Mouse (Mus musculus): ENCODE measurements around the gene Iqcf5. TPM values are rescaled to one million over a fixed set of nuclear protein-coding genes. Genes with fewer than 3 reads are reported as not detected.

Gene Iqcf5
- not detected in 2 replicates for polyA plus RNA-seq (2015; fragmentation: Nextera tagmentation; extraction: Ambion mirVana)

GRCm38 (mm10) chr9:106514273-106514672, at the start of gene Iqcf5:
Iqcf5 (plus strand) TSS chr9:106514573.

GRCm38 (mm10) chr9:106465571-106466200, 48.7 kb upstream of the Iqcf5 start, which contains the start of gene Gpr62:
Gpr62 (minus strand) TSS chr9:106465938.

DNA sequence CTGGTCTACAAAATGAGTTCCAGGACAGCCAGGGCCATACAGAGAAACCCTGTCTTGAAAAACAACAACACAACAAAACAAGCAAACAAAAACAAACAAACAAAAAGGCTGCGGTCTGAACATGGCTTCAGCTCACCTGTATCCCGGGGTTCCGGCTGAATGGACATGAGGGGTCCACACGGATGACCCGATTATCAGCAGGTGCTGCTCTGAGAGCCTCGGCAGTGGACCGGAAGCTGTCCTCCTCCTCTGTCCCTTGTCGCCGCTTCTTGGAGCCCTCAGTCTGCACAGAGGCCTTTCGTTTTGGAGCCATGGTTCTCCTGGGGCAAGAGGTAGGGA, 38.7 kb upstream of the Iqcf5 start, which contains the start of gene Rrp9:
Gene Rrp9, plus strand, starts transcription at position 301 of the 339 bp plus-strand sequence.

DNA sequence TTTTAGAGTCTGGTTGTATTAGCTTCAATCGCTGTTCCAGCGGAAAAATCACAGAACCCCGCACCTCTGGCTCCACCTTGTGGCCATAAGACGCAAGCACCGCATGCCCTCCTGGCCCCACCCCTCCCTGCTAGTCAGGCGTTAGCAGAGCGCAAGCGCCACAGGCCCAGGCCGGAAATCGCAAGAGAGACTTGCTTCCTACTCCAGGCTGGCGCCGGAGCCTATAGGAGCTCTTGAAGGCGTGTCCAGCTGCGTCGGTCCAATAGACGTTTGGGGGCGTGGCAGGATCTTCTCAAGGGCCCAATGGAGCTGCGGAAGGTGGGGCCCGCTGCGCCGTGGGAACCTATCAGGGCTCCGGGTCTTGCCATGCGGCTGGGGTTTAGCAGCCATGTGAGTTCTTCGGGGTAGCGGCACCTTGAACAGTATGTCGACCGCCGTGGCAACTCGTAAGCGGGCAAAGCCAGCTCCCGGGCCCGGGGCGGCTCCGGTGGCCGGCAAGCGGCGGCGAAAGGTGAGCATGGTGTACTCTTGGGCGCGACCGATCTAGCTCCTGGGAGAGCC, 37.4 kb upstream of the Iqcf5 start, which contains the start of gene Parp3:
Gene Parp3, minus strand, starts transcription at position 26 of the 561 bp plus-strand sequence.

DNA sequence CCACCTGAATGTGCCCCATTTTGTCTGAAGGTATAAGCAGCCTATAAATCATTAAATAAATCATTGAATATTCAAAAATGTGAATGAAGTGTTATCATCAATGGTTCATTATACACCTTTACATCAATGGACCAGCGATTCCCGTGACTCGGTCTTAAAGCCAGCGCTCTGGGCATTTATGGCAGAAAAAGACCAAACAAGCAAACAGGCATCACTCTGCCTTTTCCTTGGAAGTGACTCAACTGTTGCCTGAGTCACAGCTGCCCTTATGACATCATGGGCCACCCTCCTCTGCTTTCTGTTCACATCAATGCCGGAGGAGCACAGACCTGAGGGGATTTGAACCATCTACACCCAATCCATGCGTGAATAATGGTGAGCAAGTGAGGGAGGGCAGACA, 14.7 kb upstream of the Iqcf5 start, which contains the start of gene Iqcf1:
Gene Iqcf1, plus strand, starts transcription at position 301 of the 400 bp plus-strand sequence.

GRCm38 (mm10) chr9:106561531-106561930, 47.2 kb downstream of the Iqcf5 start, which contains the start of gene Iqcf3:
Iqcf3 (minus strand) TSS chr9:106561631.

Other genes starting within 250 kb of the Iqcf5 start
- 7.9 and 8.6 TPM in 2 replicates for gene Poc1a, start 233.5 kb upstream of the Iqcf5 start, polyA plus RNA-seq (2015; fragmentation: Nextera tagmentation; extraction: Ambion mirVana)
- 17.9 and 18.0 TPM in 2 replicates for gene Dusp7, start 145.9 kb upstream of the Iqcf5 start, polyA plus RNA-seq (2015; fragmentation: Nextera tagmentation; extraction: Ambion mirVana)
- 704 and 771 TPM in 2 replicates for gene Rpl29, start 85.1 kb upstream of the Iqcf5 start, polyA plus RNA-seq (2015; fragmentation: Nextera tagmentation; extraction: Ambion mirVana)
- 19.4 and 21.4 TPM in 2 replicates for gene Acy1, start 76.3 kb upstream of the Iqcf5 start, polyA plus RNA-seq (2015; fragmentation: Nextera tagmentation; extraction: Ambion mirVana)
- 14.5 and 17.0 TPM in 2 replicates for gene Abhd14b, start 67.1 kb upstream of the Iqcf5 start, polyA plus RNA-seq (2015; fragmentation: Nextera tagmentation; extraction: Ambion mirVana)
- 77.4 and 83.7 TPM in 2 replicates for gene Abhd14a, start 66.9 kb upstream of the Iqcf5 start, polyA plus RNA-seq (2015; fragmentation: Nextera tagmentation; extraction: Ambion mirVana)
- 184 and 212 TPM in 2 replicates for gene Pcbp4, start 61.3 kb upstream of the Iqcf5 start, polyA plus RNA-seq (2015; fragmentation: Nextera tagmentation; extraction: Ambion mirVana)
- gene Gpr62, start 48.6 kb upstream of the Iqcf5 start, polyA plus RNA-seq (2015; fragmentation: Nextera tagmentation; extraction: Ambion mirVana): 2.8 and 3.8 TPM in 2 replicates
- gene Rrp9, start 38.6 kb upstream of the Iqcf5 start, polyA plus RNA-seq (2015; fragmentation: Nextera tagmentation; extraction: Ambion mirVana): 36.1 and 41.9 TPM in 2 replicates
- gene Parp3, start 37.6 kb upstream of the Iqcf5 start, polyA plus RNA-seq (2015; fragmentation: Nextera tagmentation; extraction: Ambion mirVana): 2.6 and 3.6 TPM in 2 replicates
- gene Iqcf1, start 14.6 kb upstream of the Iqcf5 start, polyA plus RNA-seq (2015; fragmentation: Nextera tagmentation; extraction: Ambion mirVana): not detected in 2 replicates
- not detected in 2 replicates for gene Iqcf3, start 47.1 kb downstream of the Iqcf5 start, polyA plus RNA-seq (2015; fragmentation: Nextera tagmentation; extraction: Ambion mirVana)
- gene Iqcf4, start 56.4 kb downstream of the Iqcf5 start, polyA plus RNA-seq (2015; fragmentation: Nextera tagmentation; extraction: Ambion mirVana): not detected in 2 replicates
- not detected in 2 replicates for gene Iqcf6, start 112.0 kb downstream of the Iqcf5 start, polyA plus RNA-seq (2015; fragmentation: Nextera tagmentation; extraction: Ambion mirVana)
- 8.0 and 8.3 TPM in 2 replicates for gene Grm2, start 141.5 kb downstream of the Iqcf5 start, polyA plus RNA-seq (2015; fragmentation: Nextera tagmentation; extraction: Ambion mirVana)
- 93.6 and 93.9 TPM in 2 replicates for gene Tex264, start 171.4 kb downstream of the Iqcf5 start, polyA plus RNA-seq (2015; fragmentation: Nextera tagmentation; extraction: Ambion mirVana)

All from neural tube, postnatal 0 days (tissue).